Mouse (Mus musculus) E14TG2a.4 (cell line): ENCODE data around the gene Tctn3.

Experiments
- CTCF ChIP-seq: conservative IDR thresholded peaks from 2 replicates; pipeline ENCODE4 v1.5.1; 2014; ENCODE audit warnings: low read length
- NANOG ChIP-seq: IDR thresholded peaks from 2 replicates; pipeline ENCODE4 v1.6.1; 2014; ENCODE audit warnings: borderline replicate concordance, low read length, mixed read lengths
- POU5F1 ChIP-seq: IDR thresholded peaks from 2 replicates; pipeline ENCODE4 v1.6.1; 2014; ENCODE audit warnings: low read length, borderline replicate concordance

GRCm38 (mm10) chr19:40556029-40556428, 56.0 kb downstream of the Tctn3 start:
- TF ChIP-seq CTCF (no peak), NANOG (no peak), POU5F1 (no peak)
